Mouse (Mus musculus): ENCODE measurements around the gene Rhoa. TPM values are rescaled to one million over a fixed set of nuclear protein-coding genes. Genes with fewer than 3 reads are reported as not detected.
"Not testable (repeated sequence)": the region's sequence is repeated elsewhere in the genome, so short reads cannot be mapped to it uniquely, and the experiment has no call there.

The Rhoa gene
- total RNA-seq, 2 experiments from 2014 or later, result 95.0 to 122 TPM

GRCm38 (mm10) chr9:108272691-108273090 is 33.2 kb upstream of the Rhoa start:
- no peak for TF ChIP-seq CTCF (IDR thresholded peaks at IDR 0.05)
- intact Hi-C loops (cut with DNase I), result no loop called here
- no peak for DNase-seq
- peak overlapping the region; percentile 58 for H3K27ac ChIP-seq
- no peak overlapping the region for H3K4me3 ChIP-seq

GRCm38 (mm10) chr9:108273485-108273884 is 32.4 kb upstream of the Rhoa start:
- Histone ChIP-seq H3K27ac (peak overlapping the region; percentile 58), H3K4me3 (no peak overlapping the region)
- no peak for DNase-seq
- intact Hi-C loops (cut with DNase I), result no loop called here
- TF ChIP-seq CTCF (IDR thresholded peaks at IDR 0.05), result no peak

- H3K27ac ChIP-seq, result peak overlapping the region; percentile 69
- intact Hi-C loops (cut with DNase I), result no loop called here
- DNase-seq, result peak; percentile 59
- no peak overlapping the region for H3K4me3 ChIP-seq
- no peak for TF ChIP-seq CTCF (IDR thresholded peaks at IDR 0.05)
Measured at GRCm38 (mm10) chr9:108274476-108275330, 31.2 kb upstream of the Rhoa start.

- no peak for DNase-seq
- H3K27ac ChIP-seq, result peak overlapping the region; percentile 69
- no peak for TF ChIP-seq CTCF (IDR thresholded peaks at IDR 0.05)
- intact Hi-C loops (cut with DNase I), result no loop called here
- H3K4me3 ChIP-seq, result no peak overlapping the region
Measured at GRCm38 (mm10) chr9:108275331-108275659, 30.6 kb upstream of the Rhoa start.

GRCm38 (mm10) chr9:108278697-108279450 is 27.1 kb upstream of the Rhoa start:
- peak; percentile 63 for DNase-seq
- Histone ChIP-seq H3K4me3 (no peak overlapping the region), H3K27ac (peak overlapping the region; percentile 87)
- intact Hi-C loops (cut with DNase I), result loop anchor here (2.0 kb wide), 1 partner anchor 14 kb away; no protein-coding TSS in a partner anchor
- peak; percentile 75 for TF ChIP-seq CTCF (IDR thresholded peaks at IDR 0.05)

- H3K27ac ChIP-seq, result peak overlapping the region; percentile 87
- TF ChIP-seq CTCF (IDR thresholded peaks at IDR 0.05), result peak; percentile 16; the same call in 1 of the 2 replicates
- peak overlapping the region; percentile 53 for H3K4me3 ChIP-seq
- peak; percentile 92 for DNase-seq
- intact Hi-C loops (cut with DNase I), result no loop called here
Measured at GRCm38 (mm10) chr9:108280071-108280828, 25.7 kb upstream of the Rhoa start.

- H3K27ac ChIP-seq, result 0 out of 2 replicates have a peak overlapping the region, but pooled peaks have one; percentile 39
- H3K4me3 ChIP-seq, result no peak overlapping the region
- peak; percentile 98 for TF ChIP-seq CTCF (IDR thresholded peaks at IDR 0.05)
- DNase-seq, result peak; percentile 78
- intact Hi-C loops (cut with DNase I), result loop anchor here (1.0 kb wide), 2 partner anchors 83 to 189 kb away; no protein-coding TSS in a partner anchor
Measured at GRCm38 (mm10) chr9:108284410-108284809, 21.5 kb upstream of the Rhoa start.

- DNase-seq, H3K27ac ChIP-seq, H3K4me3 ChIP-seq: not testable (repeated sequence)
- intact Hi-C loops (cut with DNase I), result loop anchor here (5.0 kb wide), 1 partner anchor 125 kb away; no protein-coding TSS in a partner anchor
Measured at GRCm38 (mm10) chr9:108287526-108288238, 18.2 kb upstream of the Rhoa start.

GRCm38 (mm10) chr9:108289347-108289746 is 16.6 kb upstream of the Rhoa start:
- no peak for DNase-seq
- H3K4me3 ChIP-seq, result no peak overlapping the region
- TF ChIP-seq CTCF (IDR thresholded peaks at IDR 0.05), result no peak

GRCm38 (mm10) chr9:108290016-108290750 is 15.7 kb upstream of the Rhoa start, which contains the start of gene Nicn1:
Gene Nicn1, plus strand, starts transcription at chr9:108290429.
- Histone ChIP-seq H3K27ac (peak within 1 kb of the TSS; percentile 91), H3K4me3 (peak within 1 kb of the TSS; percentile 79)
- no peak for TF ChIP-seq CTCF (IDR thresholded peaks at IDR 0.05)
- DNase-seq, result peak; percentile 91
- intact Hi-C loops (cut with DNase I), result no loop called here

More at GRCm38 (mm10) chr9:108289347-108289746, 16.6 kb upstream of the Rhoa start:
- peak overlapping the region; percentile 91; the same call in 1 of the 2 replicates for H3K27ac ChIP-seq
- intact Hi-C loops (cut with DNase I), result loop anchor here (5.0 kb wide), 1 partner anchor 123 kb away; no protein-coding TSS in a partner anchor

GRCm38 (mm10) chr9:108290773-108291172 is 15.2 kb upstream of the Rhoa start:
- no peak for DNase-seq
- intact Hi-C loops (cut with DNase I), result no loop called here
- Histone ChIP-seq H3K27ac (peak overlapping the region; percentile 91), H3K4me3 (peak overlapping the region; percentile 79)
- no peak for TF ChIP-seq CTCF (IDR thresholded peaks at IDR 0.05)
